Mouse (Mus musculus) adipocyte (in vitro differentiated cells): ENCODE data around the gene Ror1.

Experiments
- DNase-seq: peaks from one replicate; pipeline ENCODE4 v3.0.0-alpha.2; 2016; ENCODE audit warnings: low spot score

Gene Ror1

GRCm38 (mm10) chr4:100118676-100119075, 23.1 kb downstream of the Ror1 start:
- no peak for DNase-seq

GRCm38 (mm10) chr4:100119431-100119830, 23.8 kb downstream of the Ror1 start:
- DNase-seq = no peak

- DNase-seq = no peak
Measured at GRCm38 (mm10) chr4:100120547-100120946, 25.0 kb downstream of the Ror1 start.

GRCm38 (mm10) chr4:100122436-100122835, 26.8 kb downstream of the Ror1 start:
- DNase-seq = no peak

GRCm38 (mm10) chr4:100123519-100123918, 27.9 kb downstream of the Ror1 start:
- DNase-seq = no peak

GRCm38 (mm10) chr4:100124056-100124455, 28.5 kb downstream of the Ror1 start:
- DNase-seq = no peak

- no peak for DNase-seq
Measured at GRCm38 (mm10) chr4:100124935-100125334, 29.3 kb downstream of the Ror1 start.

GRCm38 (mm10) chr4:100126531-100127310, 31.1 kb downstream of the Ror1 start:
- no peak for DNase-seq

- no peak for DNase-seq
Measured at GRCm38 (mm10) chr4:100128026-100128922, 32.7 kb downstream of the Ror1 start.

GRCm38 (mm10) chr4:100129201-100129600, 33.6 kb downstream of the Ror1 start:
- peak; percentile 20 for DNase-seq

- peak; percentile 44 for DNase-seq
Measured at GRCm38 (mm10) chr4:100130771-100131475, 35.3 kb downstream of the Ror1 start.

- peak; percentile 52 for DNase-seq
Measured at GRCm38 (mm10) chr4:100131488-100131887, 35.9 kb downstream of the Ror1 start.

- DNase-seq = peak; percentile 15
Measured at GRCm38 (mm10) chr4:100132261-100132660, 36.7 kb downstream of the Ror1 start.

GRCm38 (mm10) chr4:100136046-100136445, 40.5 kb downstream of the Ror1 start:
- DNase-seq = no peak

- no peak for DNase-seq
Measured at GRCm38 (mm10) chr4:100137102-100137835, 41.7 kb downstream of the Ror1 start.

- no peak for DNase-seq
Measured at GRCm38 (mm10) chr4:100141626-100142025, 46.0 kb downstream of the Ror1 start.

GRCm38 (mm10) chr4:100144744-100145143, 49.2 kb downstream of the Ror1 start:
- no peak for DNase-seq

GRCm38 (mm10) chr4:100150797-100151196, 55.2 kb downstream of the Ror1 start:
- DNase-seq = peak; percentile 47

- DNase-seq = no peak
Measured at GRCm38 (mm10) chr4:100154560-100155130, 59.1 kb downstream of the Ror1 start.

GRCm38 (mm10) chr4:100155731-100156130, 60.1 kb downstream of the Ror1 start:
- DNase-seq = no peak

GRCm38 (mm10) chr4:100158401-100158800, 62.8 kb downstream of the Ror1 start:
- peak; percentile 9 for DNase-seq
